14 mouse cellular contexts compared by ENCODE assay signal in genomic region chr11:67757373-67758167, GRCm38 (mm10). TPM values are rescaled to one million over a fixed set of nuclear protein-coding genes. Genes with fewer than 3 reads are reported as not detected.
DNase-seq lines count a peak whose midpoint lies in the region; ATAC-seq and TF ChIP-seq lines count a peak whose summit lies in the region.
"Had no signal": no experiment of that assay in that cellular context is flagged by ENCODE, and none has a peak within 500 bp of the region (broad histone marks: within the 10 kb centered on the region; RNA-seq: fewer than 3 reads in every experiment).

No protein-coding gene starts in this region.

- H3K79me2 ChIP-seq in liver, adult 2 months (ENCODE audit: control insufficient read depth, insufficient read depth, low read length) = no peaks in the 10 kb centered on the region

- no peaks in the 10 kb centered on the region for H3K27me3 ChIP-seq in liver, adult 2 months (ENCODE audit: control insufficient read depth, insufficient read depth, low read length)
- H3K27me3 ChIP-seq in E14TG2a.4 (ENCODE audit: insufficient read depth, low read length) = no peaks in the 10 kb centered on the region; the same call in 1 of the 2 replicates
- H3K27me3 ChIP-seq in hindbrain, embryonic 12.5 days = no peaks in the 10 kb centered on the region

- H3K4me3 ChIP-seq in liver, adult 2 months (ENCODE audit: insufficient read depth, low read depth, low read length) = no peak overlapping the region
- no peak overlapping the region for H3K4me3 ChIP-seq in E14TG2a.4 (replicated peaks; ENCODE audit: low read length)
- H3K4me3 ChIP-seq in embryonic fibroblast, embryonic 13.5 days (ENCODE audit: insufficient read depth, low read length) = no peak overlapping the region
- no peak overlapping the region for H3K4me3 ChIP-seq in hindbrain, embryonic 12.5 days

- WGBS in liver, adult 2 months = 54% methylated on average over 15 of the region's 15 CpGs
- WGBS in hindbrain, embryonic 12.5 days = 76% methylated on average over 15 of the region's 15 CpGs

- DNase-seq in embryo, embryonic 10 days (ENCODE audit: low spot score) = peak; percentile 21
- DNase-seq in embryo, embryonic 10.5 days (ENCODE audit: low spot score) = no peak
- peak; percentile 44 for DNase-seq in liver, adult 2 months (ENCODE audit: extremely low read depth, low read depth, low spot score)
- DNase-seq in liver = no peak
- no peak for DNase-seq in T-cell, adult 2 months (ENCODE audit: low spot score)
- DNase-seq: kidney, postnatal 14 days; thymus, adult 2 months had no signal

- no peak overlapping the region for H3K9ac ChIP-seq in liver, adult 2 months (ENCODE audit: low read depth, low read length)
- no peak overlapping the region for H3K9ac ChIP-seq in hindbrain, embryonic 12.5 days

- no peaks in the 10 kb centered on the region for H3K36me3 ChIP-seq in liver, adult 2 months (ENCODE audit: control insufficient read depth, insufficient read depth, low read length)
- no peaks in the 10 kb centered on the region for H3K36me3 ChIP-seq in E14TG2a.4 (ENCODE audit: insufficient read depth, low read length)
- no peaks in the 10 kb centered on the region for H3K36me3 ChIP-seq in hindbrain, embryonic 12.5 days

- no peak for ATAC-seq in hindbrain, embryonic 12.5 days (ENCODE audit: low FRiP score)

- no peak for TF ChIP-seq CTCF in liver, adult 2 months (IDR thresholded peaks at IDR 0.05; ENCODE audit: low read depth, low read length)
- peak; percentile 36 for TF ChIP-seq CTCF in E14TG2a.4 (conservative IDR thresholded peaks at IDR 0.05; ENCODE audit: low read length)
- peak; percentile 13; the same call in 1 of the 2 replicates for TF ChIP-seq CTCF in embryonic fibroblast, embryonic 13.5 days (IDR thresholded peaks at IDR 0.05; ENCODE audit: borderline replicate concordance, insufficient read depth, low read length)

- H3K4me2 ChIP-seq in hindbrain, embryonic 12.5 days (replicated peaks) = no peak overlapping the region

- H3K4me1 ChIP-seq in liver, adult 2 months (ENCODE audit: control insufficient read depth, insufficient read depth, low read length) = no peaks in the 10 kb centered on the region
- no peaks in the 10 kb centered on the region for H3K4me1 ChIP-seq in E14TG2a.4 (replicated peaks; ENCODE audit: low read depth, low read length)
- H3K4me1 ChIP-seq in embryonic fibroblast, embryonic 13.5 days (ENCODE audit: control insufficient read depth, insufficient read depth, low read length) = no peaks in the 10 kb centered on the region
- H3K4me1 ChIP-seq in hindbrain, embryonic 12.5 days = no peaks in the 10 kb centered on the region

- H3K27ac ChIP-seq in liver, adult 2 months (replicated peaks; ENCODE audit: insufficient read depth, low read depth, low read length) = no peak overlapping the region
- no peak overlapping the region for H3K27ac ChIP-seq in embryonic fibroblast, embryonic 13.5 days (ENCODE audit: insufficient read depth, low read length)
- H3K27ac ChIP-seq in hindbrain, embryonic 12.5 days = no peak overlapping the region

- no peaks in the 10 kb centered on the region for H3K9me3 ChIP-seq in E14TG2a.4 (ENCODE audit: low read length)
- H3K9me3 ChIP-seq in hindbrain, embryonic 12.5 days (replicated peaks) = no peaks in the 10 kb centered on the region

- TF ChIP-seq POLR2A in liver, adult 2 months (IDR thresholded peaks at IDR 0.05; ENCODE audit: extremely low read depth, insufficient read depth, low read length) = no peak
- TF ChIP-seq POLR2A in embryonic fibroblast, embryonic 13.5 days (IDR thresholded peaks at IDR 0.05; ENCODE audit: low read depth, low read length) = no peak

RNA-seq across cellular contexts. Expression of gene Glp2r, which starts 13.4 kb away (rescaled TPM):
- total RNA-seq in liver, adult 2 months (2014; rRNA removed) = under 0.01 TPM in 1 of 2 replicates, not detected in the other
- polyA plus RNA-seq in liver, adult 2 months (2012; rRNA removed) = not detected in 2 replicates
- polyA plus RNA-seq in embryonic fibroblast, embryonic 13.5 days (2011; ENCODE audit: insufficient read length, low read depth, missing spikeins) = not detected in 2 replicates
- polyA plus RNA-seq in hindbrain, embryonic 12.5 days (2016; fragmentation: Nextera tagmentation; extraction: Ambion mirVana) = 0.04 TPM in 1 of 2 replicates, not detected in the other
- total RNA-seq: MEL; monocyte, adult 5-6 weeks had no signal
- polyA plus RNA-seq: heart, embryonic 14.5 days had no signal

RNA-seq across cellular contexts. Expression of gene Gsg1l2, which starts 16.8 kb away (rescaled TPM):
- not detected in 2 replicates for total RNA-seq in liver, adult 2 months (2014; rRNA removed)
- not detected in 2 replicates for polyA plus RNA-seq in liver, adult 2 months (2012; rRNA removed)
- not detected in 2 replicates for polyA plus RNA-seq in embryonic fibroblast, embryonic 13.5 days (2011; ENCODE audit: insufficient read length, low read depth, missing spikeins)
- not detected in 2 replicates for polyA plus RNA-seq in hindbrain, embryonic 12.5 days (2016; fragmentation: Nextera tagmentation; extraction: Ambion mirVana)
- total RNA-seq: MEL; monocyte, adult 5-6 weeks had no signal
- polyA plus RNA-seq: heart, embryonic 14.5 days; limb, embryonic 14.5 days; thymus, adult 2 months had no signal

RNA-seq across cellular contexts. Expression of gene Dhrs7c, which starts 40.4 kb away (rescaled TPM):
- not detected in 2 replicates for total RNA-seq in liver, adult 2 months (2014; rRNA removed)
- not detected in 2 replicates for polyA plus RNA-seq in liver, adult 2 months (2012; rRNA removed)
- polyA plus RNA-seq in embryonic fibroblast, embryonic 13.5 days (2011; ENCODE audit: insufficient read length, low read depth, missing spikeins) = not detected in 2 replicates
- 0.34 TPM in 1 of 2 replicates, not detected in the other for polyA plus RNA-seq in hindbrain, embryonic 12.5 days (2016; fragmentation: Nextera tagmentation; extraction: Ambion mirVana)
- total RNA-seq: MEL; monocyte, adult 5-6 weeks had no signal

Comparison
In these comparisons a context has a peak if more than half of its experiments do, and no peak if none do; other contexts are left out.
1. DNase-seq: peak in embryo, embryonic 10 days (single experiment) and liver, adult 2 months (single experiment); none in embryo, embryonic 10.5 days (single experiment), liver (single experiment) and T-cell, adult 2 months (single experiment).